Mouse (Mus musculus) CH12.LX (cell line): ENCODE results near the gene Slc16a9.

Experiments
- CTCF ChIP-seq, 2 experiments: IDR thresholded peaks in 1 of 2; conservative IDR thresholded peaks in 1 of 2; 2 replicates each; pipeline ENCODE4 v1.5.1; 2011 to 2012; ENCODE audit warnings: low read depth in 2 of 2, low read length in 2 of 2, improper control_type of control experiment in 1 of 2, inconsistent platforms in 1 of 2, mild to moderate bottlenecking in 1 of 2, moderate library complexity in 1 of 2
- ELF1 ChIP-seq: IDR thresholded peaks from 2 replicates; pipeline ENCODE4 v1.6.1; 2014; ENCODE audit warnings: low read depth, mild to moderate bottlenecking, inconsistent platforms, low read length, improper control_type of control experiment
- EP300 ChIP-seq: IDR thresholded peaks from 2 replicates; pipeline ENCODE4 v1.6.1; 2011; ENCODE audit warnings: low read length, improper control_type of control experiment
- GABPA ChIP-seq: IDR thresholded peaks from 2 replicates; pipeline ENCODE4 v1.6.1; 2012; ENCODE audit warnings: low read depth, low read length, improper control_type of control experiment, inconsistent platforms; ENCODE audit not compliant: insufficient replicate concordance
- HCFC1 ChIP-seq: IDR thresholded peaks from 2 replicates; pipeline ENCODE4 v1.6.1; 2012; ENCODE audit warnings: low read depth, mild to moderate bottlenecking, inconsistent platforms, low read length, improper control_type of control experiment
- JUND ChIP-seq: conservative IDR thresholded peaks from 2 replicates; pipeline ENCODE4 v1.6.1; 2011; ENCODE audit warnings: low read depth, low read length, improper control_type of control experiment
- KAT2A ChIP-seq: IDR thresholded peaks from 2 replicates; pipeline ENCODE4 v1.6.1; 2012; ENCODE audit warnings: low read length, improper control_type of control experiment, inconsistent platforms; ENCODE audit not compliant: insufficient replicate concordance
- MAFK ChIP-seq: IDR thresholded peaks from 2 replicates; pipeline ENCODE4 v1.6.1; 2011; ENCODE audit warnings: low read length, improper control_type of control experiment; ENCODE audit not compliant: insufficient replicate concordance
- POLR2A ChIP-seq: IDR thresholded peaks from 2 replicates; pipeline ENCODE4 v1.6.1; 2011; ENCODE audit warnings: low read depth, mild to moderate bottlenecking, improper control_type of control experiment, low read length
- RCOR1 ChIP-seq: conservative IDR thresholded peaks from 2 replicates; pipeline ENCODE4 v1.6.1; 2012; ENCODE audit warnings: low read depth, mild to moderate bottlenecking, inconsistent platforms, low read length, improper control_type of control experiment
- TCF12 ChIP-seq: IDR thresholded peaks from 2 replicates; pipeline ENCODE4 v1.6.1; 2014; ENCODE audit warnings: low read depth, mild to moderate bottlenecking, inconsistent platforms, low read length, improper control_type of control experiment

DNA sequence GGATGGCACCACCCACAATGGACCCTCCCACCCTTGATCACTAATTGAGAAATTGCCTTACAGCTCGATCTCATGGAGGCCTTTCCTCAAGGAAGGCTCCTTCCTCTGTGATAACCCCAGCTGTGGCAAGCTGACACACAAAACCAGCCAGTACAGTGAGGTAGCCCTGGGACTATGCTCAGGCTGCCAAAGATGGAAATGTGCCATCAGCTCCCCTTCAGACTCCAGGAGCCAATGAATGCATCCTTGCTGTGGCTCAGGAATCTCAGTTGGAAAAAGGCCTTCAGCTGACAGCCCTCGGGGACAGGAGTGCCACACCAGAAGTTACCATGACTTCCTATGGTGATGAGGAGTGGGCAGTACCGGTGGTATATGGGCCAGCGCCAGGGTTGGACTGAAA is 9.8 kb downstream of the Slc16a9 start:
- no peak for TF ChIP-seq CTCF (conservative IDR thresholded peaks at IDR 0.05 in 1 of 2, IDR thresholded peaks at IDR 0.05 in 1 of 2; ENCODE audit: low read depth in 2 of 2, low read length in 2 of 2)
- TF ChIP-seq POLR2A, result no peak
- no peak for TF ChIP-seq EP300
- TF ChIP-seq KAT2A, result no peak
- no peak for TF ChIP-seq ELF1
- no peak for TF ChIP-seq TCF12
- TF ChIP-seq GABPA, result no peak
- TF ChIP-seq RCOR1, result no peak
- no peak for TF ChIP-seq MAFK
- no peak for TF ChIP-seq JUND
- TF ChIP-seq HCFC1, result no peak
